Mouse (Mus musculus) MEL (cell line): ENCODE measurements at regions not wholly inside any gene's neighbourhood (a gene's known extent, or its start where the extent isn't known, plus 50 kb on each side); places are given as distances from the start of the nearest gene placed in this dataset.

Source experiments
- DNase-seq: peaks from one replicate; pipeline ENCODE4 v3.0.0; 2011; ENCODE audit warnings: low read depth, low spot score
- H3K27ac ChIP-seq: 2 replicates; pipeline ENCODE4 v1.5.1; 2012; ENCODE audit warnings: low read depth, mild to moderate bottlenecking, control low read depth, low read length, moderate library complexity; ENCODE audit not compliant: control insufficient read depth
- H3K27me3 ChIP-seq, 2 experiments: fragments of 150-350 bp in 1 of 2; sonication (generic) in 1 of 2; 2 replicates each; pipeline ENCODE4 v1.6.1; 2012; ENCODE audit warnings: low read length in 2 of 2, mild to moderate bottlenecking in 2 of 2, improper control_type of control experiment in 1 of 2, moderate library complexity in 1 of 2; ENCODE audit not compliant: insufficient read depth in 2 of 2, control insufficient read depth in 1 of 2
- H3K36me3 ChIP-seq, 2 experiments: 2 replicates each; pipeline ENCODE4 v1.6.1; 2012 to 2014; ENCODE audit warnings: low read length in 2 of 2, improper control_type of control experiment in 1 of 2, inconsistent platforms in 1 of 2, mild to moderate bottlenecking in 1 of 2; ENCODE audit not compliant: insufficient read depth in 2 of 2, control insufficient read depth in 1 of 2
- H3K4me1 ChIP-seq, 2 experiments: fragments of 150-350 bp in 1 of 2; sonication (generic) in 1 of 2; 2 replicates each; pipeline ENCODE4 v1.6.1; 2012; ENCODE audit warnings: low read length in 2 of 2, improper control_type of control experiment in 1 of 2, mild to moderate bottlenecking in 1 of 2; ENCODE audit not compliant: insufficient read depth in 2 of 2, control insufficient read depth in 1 of 2
- H3K4me3 ChIP-seq, 2 experiments: fragments of 150-350 bp in 1 of 2; sonication (generic) in 1 of 2; 2 replicates each; pipeline ENCODE4 v1.5.1; 2012; ENCODE audit warnings: low read depth in 2 of 2, low read length in 2 of 2, mild to moderate bottlenecking in 2 of 2, moderate library complexity in 2 of 2, control low read depth in 1 of 2, improper control_type of control experiment in 1 of 2; ENCODE audit not compliant: control insufficient read depth in 1 of 2, insufficient read depth in 1 of 2
- H3K79me2 ChIP-seq: 2 replicates; pipeline ENCODE4 v1.6.1; 2012; ENCODE audit warnings: mild to moderate bottlenecking, low read length, moderate library complexity; ENCODE audit not compliant: control insufficient read depth, poor library complexity, insufficient read depth
- H3K9ac ChIP-seq: 2 replicates; pipeline ENCODE4 v1.6.1; 2012; ENCODE audit warnings: low read depth, mild to moderate bottlenecking, control low read depth, low read length, moderate library complexity; ENCODE audit not compliant: control insufficient read depth, poor library complexity, severe bottlenecking
- H3K9me3 ChIP-seq: fragments of 150-350 bp; sonication (generic); replicated peaks from 2 replicates; pipeline ENCODE4 v1.6.1; 2012; ENCODE audit warnings: mild to moderate bottlenecking, low read length, improper control_type of control experiment, moderate library complexity; ENCODE audit not compliant: insufficient read depth
- CHD2 ChIP-seq: IDR thresholded peaks from 2 replicates; pipeline ENCODE4 v1.6.1; 2011; ENCODE audit warnings: low read length, improper control_type of control experiment
- CTCF ChIP-seq, 3 experiments: IDR thresholded peaks in 2 of 3; conservative IDR thresholded peaks in 1 of 3; 2 replicates each; pipeline ENCODE4 v1.5.1; 2011 to 2012; ENCODE audit warnings: low read length in 3 of 3, low read depth in 2 of 3, mild to moderate bottlenecking in 2 of 3, improper control_type of control experiment in 1 of 3, inconsistent platforms in 1 of 3, mixed read lengths in 1 of 3, moderate library complexity in 1 of 3; ENCODE audit not compliant: control insufficient read depth in 1 of 3, insufficient read depth in 1 of 3, poor library complexity in 1 of 3, severe bottlenecking in 1 of 3
- ETS1 ChIP-seq: IDR thresholded peaks from 2 replicates; pipeline ENCODE4 v1.6.1; 2012; ENCODE audit warnings: low read depth, mild to moderate bottlenecking, inconsistent platforms, low read length, improper control_type of control experiment, moderate library complexity
- GABPA ChIP-seq: IDR thresholded peaks from 2 replicates; pipeline ENCODE4 v1.6.1; 2012; ENCODE audit warnings: low read depth, mild to moderate bottlenecking, inconsistent platforms, low read length, improper control_type of control experiment, moderate library complexity
- JUND ChIP-seq: IDR thresholded peaks from 2 replicates; pipeline ENCODE4 v1.6.1; 2011; ENCODE audit warnings: low read depth, mild to moderate bottlenecking, improper control_type of control experiment, low read length
- KAT2A ChIP-seq: conservative IDR thresholded peaks from 2 replicates; pipeline ENCODE4 v1.6.1; 2012; ENCODE audit warnings: low read depth, low read length, improper control_type of control experiment, inconsistent platforms
- MAX ChIP-seq: IDR thresholded peaks from 2 replicates; pipeline ENCODE4 v1.6.1; 2011; ENCODE audit warnings: low read length, improper control_type of control experiment
- MAZ ChIP-seq: IDR thresholded peaks from 2 replicates; pipeline ENCODE4 v1.6.1; 2012; ENCODE audit warnings: low read depth, mild to moderate bottlenecking, inconsistent platforms, low read length, improper control_type of control experiment
- MXI1 ChIP-seq: IDR thresholded peaks from 2 replicates; pipeline ENCODE4 v1.6.1; 2011; ENCODE audit warnings: mild to moderate bottlenecking, low read depth, low read length, improper control_type of control experiment
- MYC ChIP-seq: IDR thresholded peaks from 2 replicates; pipeline ENCODE4 v1.6.1; 2011; ENCODE audit warnings: low read depth, mild to moderate bottlenecking, low read length, improper control_type of control experiment, moderate library complexity
- NELFE ChIP-seq: IDR thresholded peaks from 2 replicates; pipeline ENCODE4 v1.6.1; 2011; ENCODE audit warnings: low read depth, low read length, improper control_type of control experiment
- POLR2A ChIP-seq, 2 experiments: IDR thresholded peaks; 2 replicates each; pipeline ENCODE4 v1.6.1; 2011 to 2012; ENCODE audit warnings: low read length in 2 of 2, mild to moderate bottlenecking in 2 of 2, control low read depth in 1 of 2, improper control_type of control experiment in 1 of 2, low read depth in 1 of 2, moderate library complexity in 1 of 2; ENCODE audit not compliant: control insufficient read depth in 1 of 2, insufficient read depth in 1 of 2, poor library complexity in 1 of 2
- RAD21 ChIP-seq: IDR thresholded peaks from 2 replicates; pipeline ENCODE4 v1.6.1; 2011; ENCODE audit warnings: mild to moderate bottlenecking, low read depth, low read length, improper control_type of control experiment
- RCOR1 ChIP-seq: IDR thresholded peaks from 2 replicates; pipeline ENCODE4 v1.6.1; 2012; ENCODE audit warnings: low read depth, mild to moderate bottlenecking, inconsistent platforms, low read length, improper control_type of control experiment
- SMC3 ChIP-seq: IDR thresholded peaks from 2 replicates; pipeline ENCODE4 v1.6.1; 2011; ENCODE audit warnings: low read depth, low read length, improper control_type of control experiment
- TAL1 ChIP-seq: IDR thresholded peaks from 2 replicates; pipeline ENCODE4 v1.6.1; 2012; ENCODE audit warnings: mild to moderate bottlenecking, inconsistent platforms, low read length, moderate library complexity, mixed read lengths
- TCF12 ChIP-seq: IDR thresholded peaks from 2 replicates; pipeline ENCODE4 v1.6.1; 2014; ENCODE audit warnings: low read depth, mild to moderate bottlenecking, inconsistent platforms, low read length, improper control_type of control experiment, moderate library complexity
- UBTF ChIP-seq: IDR thresholded peaks from 2 replicates; pipeline ENCODE4 v1.6.1; 2012; ENCODE audit warnings: low read depth, mild to moderate bottlenecking, inconsistent platforms, low read length, improper control_type of control experiment, moderate library complexity, borderline replicate concordance; ENCODE audit not compliant: insufficient read depth
- ZC3H11A ChIP-seq: IDR thresholded peaks from 2 replicates; pipeline ENCODE4 v1.6.1; 2012; ENCODE audit warnings: low read depth, mild to moderate bottlenecking, inconsistent platforms, low read length, improper control_type of control experiment
- ZKSCAN1 ChIP-seq: IDR thresholded peaks from 2 replicates; pipeline ENCODE4 v1.6.1; 2012; ENCODE audit warnings: low read depth, mild to moderate bottlenecking, inconsistent platforms, low read length, improper control_type of control experiment, moderate library complexity

DNA sequence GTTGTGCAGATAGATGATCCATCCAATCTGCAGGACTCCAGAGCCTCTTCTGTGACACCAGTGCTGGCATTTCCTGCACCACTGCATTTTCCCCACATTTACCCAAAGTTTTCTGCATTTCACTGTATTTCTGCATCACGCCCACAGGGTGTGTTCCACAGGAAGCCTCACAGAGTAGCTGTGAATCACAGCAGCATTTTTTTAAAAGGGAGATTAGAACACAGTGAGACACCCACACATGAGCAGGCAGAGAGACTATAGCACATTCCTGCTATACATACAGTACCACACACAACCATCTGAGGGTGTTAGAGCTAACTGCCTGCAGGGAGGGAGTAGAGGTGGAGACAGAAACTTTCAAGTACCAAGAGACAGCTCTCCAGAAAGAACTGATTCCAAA is 141.1 kb upstream of the Cops8 start:
- TF ChIP-seq MAX (no peak), MXI1 (no peak), MYC (no peak), TAL1 (no peak), RAD21 (no peak)
- H3K4me1 ChIP-seq, result no peaks in the 10 kb centered on the region

DNA sequence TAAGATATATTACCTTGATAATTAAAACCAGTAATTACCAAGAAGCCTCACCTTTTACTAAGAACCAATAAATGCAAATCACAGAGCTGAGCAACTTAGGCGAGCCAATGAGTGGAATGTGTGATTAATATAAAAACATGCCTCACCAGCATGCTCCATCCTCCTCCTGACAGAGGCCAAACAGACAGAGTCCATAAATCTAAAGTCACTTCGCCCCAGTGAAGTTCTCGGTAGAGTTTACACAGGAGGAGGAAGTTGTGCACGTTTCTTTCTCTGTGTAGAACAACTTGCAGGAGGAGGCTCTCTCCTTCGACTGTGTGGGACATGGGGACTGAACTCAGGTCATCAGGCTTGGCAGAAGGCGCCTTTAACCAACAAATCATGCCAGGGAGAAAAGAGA is 139.5 kb upstream of the Cops8 start:
- no peak overlapping the region for H3K4me3 ChIP-seq
- no peaks in the 10 kb centered on the region for H3K4me1 ChIP-seq
- H3K9ac ChIP-seq, result no peak overlapping the region
- DNase-seq, result no peak
- no peaks in the 10 kb centered on the region for H3K9me3 ChIP-seq
- no peaks in the 10 kb centered on the region for H3K36me3 ChIP-seq
- no peaks in the 10 kb centered on the region for H3K27me3 ChIP-seq
- no peak for TF ChIP-seq POLR2A (IDR thresholded peaks at IDR 0.05; ENCODE audit: control insufficient read depth in 1 of 2, insufficient read depth in 1 of 2, low read depth in 1 of 2, low read length in 2 of 2, poor library complexity in 1 of 2)
- no peak for TF ChIP-seq KAT2A
- TF ChIP-seq ZC3H11A, result no peak
- TF ChIP-seq NELFE, result no peak
- no peak for TF ChIP-seq UBTF
- no peak for TF ChIP-seq ZKSCAN1
- TF ChIP-seq CTCF (IDR thresholded peaks at IDR 0.05 in 2 of 3, conservative IDR thresholded peaks at IDR 0.05 in 1 of 3; ENCODE audit: control insufficient read depth in 1 of 3, insufficient read depth in 1 of 3, low read depth in 2 of 3, low read length in 3 of 3, poor library complexity in 1 of 3, severe bottlenecking in 1 of 3), result no peak
- no peak for TF ChIP-seq MXI1
- H3K27ac ChIP-seq, result no peak overlapping the region
- H3K79me2 ChIP-seq, result no peaks in the 10 kb centered on the region

More for the DNA sequence above, 141.1 kb upstream of the Cops8 start:
- H3K4me3 ChIP-seq, result no peak overlapping the region
- no peak for DNase-seq
- no peak overlapping the region for H3K27ac ChIP-seq
- H3K9ac ChIP-seq, result no peak overlapping the region
- H3K36me3 ChIP-seq, result no peaks in the 10 kb centered on the region
- H3K27me3 ChIP-seq, result no peaks in the 10 kb centered on the region
- no peaks in the 10 kb centered on the region for H3K9me3 ChIP-seq
- H3K79me2 ChIP-seq, result no peaks in the 10 kb centered on the region

GRCm38 (mm10) chr1:90467646-90468045 is 135.1 kb upstream of the Cops8 start:
- Histone ChIP-seq H3K4me1 (no peaks in the 10 kb centered on the region), H3K27ac (no peak overlapping the region), H3K9ac (no peak overlapping the region), H3K79me2 (no peaks in the 10 kb centered on the region), H3K9me3 (no peaks in the 10 kb centered on the region), H3K36me3 (no peaks in the 10 kb centered on the region), H3K4me3 (no peak overlapping the region), H3K27me3 (no peaks in the 10 kb centered on the region)
- no peak for DNase-seq
- TF ChIP-seq JUND, result no peak
- TF ChIP-seq SMC3, result no peak
- TF ChIP-seq MYC, result no peak
- no peak for TF ChIP-seq NELFE
- no peak for TF ChIP-seq RCOR1
- no peak for TF ChIP-seq CHD2
- no peak for TF ChIP-seq ETS1
- TF ChIP-seq TCF12, result no peak
- TF ChIP-seq MAZ, result no peak
- no peak for TF ChIP-seq GABPA
- TF ChIP-seq UBTF, result no peak
